Mouse (Mus musculus): ENCODE data around the gene Zfp710.

Gene Zfp710

GRCm38 (mm10) chr7:80078792-80079301 is 54.2 kb downstream of the Zfp710 start:
- peak; percentile 70 for DNase-seq (ENCODE audit: low read depth, low spot score)

- DNase-seq (ENCODE audit: low read depth, low spot score): no peak
Observed at GRCm38 (mm10) chr7:80081586-80082554, 57.3 kb downstream of the Zfp710 start.

- no peak for DNase-seq (ENCODE audit: low read depth, low spot score)
Observed at GRCm38 (mm10) chr7:80084484-80084931, 59.9 kb downstream of the Zfp710 start.

GRCm38 (mm10) chr7:80085970-80086715 is 61.5 kb downstream of the Zfp710 start:
- no peak for DNase-seq (ENCODE audit: low read depth, low spot score)

GRCm38 (mm10) chr7:80088191-80088590 is 63.6 kb downstream of the Zfp710 start:
- no peak for DNase-seq (ENCODE audit: low read depth, low spot score)

- DNase-seq (ENCODE audit: low read depth, low spot score): no peak
Observed at GRCm38 (mm10) chr7:80090191-80091003, 65.8 kb downstream of the Zfp710 start.

- DNase-seq (ENCODE audit: low read depth, low spot score): no peak
Observed at GRCm38 (mm10) chr7:80091004-80091865, 66.6 kb downstream of the Zfp710 start.

GRCm38 (mm10) chr7:80091866-80092210 is 67.2 kb downstream of the Zfp710 start:
- DNase-seq (ENCODE audit: low read depth, low spot score): no peak

- DNase-seq (ENCODE audit: low read depth, low spot score): peak; percentile 71
Observed at GRCm38 (mm10) chr7:80092351-80093046, 67.9 kb downstream of the Zfp710 start.

- DNase-seq (ENCODE audit: low read depth, low spot score): no peak
Observed at GRCm38 (mm10) chr7:80094481-80094880, 69.9 kb downstream of the Zfp710 start.

GRCm38 (mm10) chr7:80095598-80096309 is 71.1 kb downstream of the Zfp710 start:
- DNase-seq (ENCODE audit: low read depth, low spot score): no peak

GRCm38 (mm10) chr7:80098389-80098976 is 73.9 kb downstream of the Zfp710 start:
- no peak for DNase-seq (ENCODE audit: low read depth, low spot score)

GRCm38 (mm10) chr7:80103335-80103734 is 78.7 kb downstream of the Zfp710 start:
- DNase-seq (ENCODE audit: low read depth, low spot score): no peak

- DNase-seq (ENCODE audit: low read depth, low spot score): no peak
Observed at GRCm38 (mm10) chr7:80105637-80106390, 81.2 kb downstream of the Zfp710 start.

- no peak for DNase-seq (ENCODE audit: low read depth, low spot score)
Observed at GRCm38 (mm10) chr7:80106441-80106840, 81.8 kb downstream of the Zfp710 start.

GRCm38 (mm10) chr7:80111066-80112045 is 86.7 kb downstream of the Zfp710 start:
- DNase-seq (ENCODE audit: low read depth, low spot score): peak; percentile 77

- no peak for DNase-seq (ENCODE audit: low read depth, low spot score)
Observed at GRCm38 (mm10) chr7:80113989-80114388, 89.4 kb downstream of the Zfp710 start.
